Mouse (Mus musculus): ENCODE results near the gene Ndufb5. TPM values are rescaled to one million over a fixed set of nuclear protein-coding genes. Genes with fewer than 3 reads are reported as not detected.

Ndufb5 gene
- polyA plus RNA-seq (2017; shearing (Covaris generic)) = 198 TPM

GRCm38 (mm10) chr3:32736244-32737171 is at the start of gene Ndufb5:
Gene Ndufb5 (plus strand): TSS chr3:32736990.

GRCm38 (mm10) chr3:32705647-32706348 is 31.0 kb upstream of the Ndufb5 start, which contains the start of gene Actl6a:
Gene Actl6a (plus strand): TSS chr3:32706298.

GRCm38 (mm10) chr3:32737172-32737655 is 424 bp downstream of the Ndufb5 start, which contains the start of gene Mrpl47:
Gene Mrpl47 (minus strand): TSS chr3:32737605.

Other genes starting within 250 kb of the Ndufb5 start
- gene Kcnmb3, start 244.8 kb upstream of the Ndufb5 start, polyA plus RNA-seq (2017; shearing (Covaris generic)) = not detected
- gene Zfp639, start 226.7 kb upstream of the Ndufb5 start, polyA plus RNA-seq (2017; shearing (Covaris generic)) = 26.9 TPM
- gene Mfn1, start 207.5 kb upstream of the Ndufb5 start, polyA plus RNA-seq (2017; shearing (Covaris generic)) = 7.5 TPM
- gene Gnb4, start 120.4 kb upstream of the Ndufb5 start, polyA plus RNA-seq (2017; shearing (Covaris generic)) = 12.7 TPM
- gene Actl6a, start 30.7 kb upstream of the Ndufb5 start, polyA plus RNA-seq (2017; shearing (Covaris generic)) = 113 TPM
- 20.7 TPM for gene Mrpl47, start 615 bp downstream of the Ndufb5 start, polyA plus RNA-seq (2017; shearing (Covaris generic))
- gene Usp13, start 80.6 kb downstream of the Ndufb5 start, polyA plus RNA-seq (2017; shearing (Covaris generic)) = not detected